Comparison of ENCODE assay signal across 10 mouse cellular contexts in the genomic region with DNA sequence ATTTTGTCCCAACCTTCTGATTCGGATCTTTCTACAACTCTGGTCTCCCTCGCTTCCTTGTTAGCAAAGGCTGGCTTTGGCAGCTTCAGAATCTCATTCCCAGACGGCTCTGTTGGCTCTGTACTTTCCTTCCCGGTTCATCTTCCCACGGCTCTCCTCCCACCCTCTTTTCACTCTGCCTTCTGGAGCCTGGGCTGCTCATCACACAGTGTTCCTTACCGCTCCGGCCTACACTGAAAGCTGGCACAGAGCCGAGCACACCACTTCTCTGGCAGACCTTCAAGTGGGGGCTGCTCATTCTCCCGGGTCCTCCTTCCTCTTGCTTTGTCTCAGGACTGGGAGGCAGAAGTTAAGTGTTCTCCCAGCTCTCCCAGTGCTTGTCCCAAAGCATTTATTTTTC. TPM values are rescaled to one million over a fixed set of nuclear protein-coding genes. Genes with fewer than 3 reads are reported as not detected.
A peak's percentile ranks its signal among the peaks of the same experiment; 100 is the strongest.
DNase-seq lines count a peak whose midpoint lies in the region; ATAC-seq lines count a peak whose summit lies in the region.
"Had no signal": no experiment of that assay in that cellular context is flagged by ENCODE, and none has a peak within 500 bp of the region (broad histone marks: within the 10 kb centered on the region; RNA-seq: fewer than 3 reads in every experiment).

No protein-coding gene starts in this region.

- H3K27ac ChIP-seq in liver, embryonic 12.5 days: no peak overlapping the region

- no peak for DNase-seq in liver
- peak; percentile 38 to 63 for DNase-seq in cerebellum, postnatal 10 days
- peak; percentile 9 for DNase-seq in heart, adult 8-10 months (ENCODE audit: low spot score)
- DNase-seq in layer of hippocampus, postnatal 25 days (ENCODE audit: extremely low spot score in 1 of 2, low spot score in 1 of 2): peak; percentile 51 to 61
- DNase-seq in right cerebral cortex, adult 2 months (ENCODE audit: low spot score in 2 of 2): peak; percentile 84 to 89
- DNase-seq in retina, embryonic 14.5 days (ENCODE audit: low spot score): no peak
- no peak for DNase-seq in thymus, postnatal 10 days (ENCODE audit: low spot score in 2 of 2)

- no peaks in the 10 kb centered on the region for H3K9me3 ChIP-seq in liver, embryonic 12.5 days (replicated peaks)

- no peaks in the 10 kb centered on the region for H3K27me3 ChIP-seq in liver, embryonic 12.5 days (replicated peaks)

- peaks cover 35% of the 10 kb centered on the region for H3K36me3 ChIP-seq in liver, embryonic 12.5 days

- peak overlapping the region; percentile 82; the same call in 1 of the 2 replicates for H3K4me2 ChIP-seq in liver, embryonic 12.5 days

- no peak overlapping the region for H3K9ac ChIP-seq in liver, embryonic 12.5 days

- no peak for ATAC-seq in liver, embryonic 12.5 days

- H3K4me3 ChIP-seq in liver, embryonic 12.5 days: no peak overlapping the region

- 84% methylated on average over 9 of the region's 9 CpGs for WGBS in liver, embryonic 12.5 days (ENCODE audit: insufficient replicate concordance)

- H3K4me1 ChIP-seq in liver, embryonic 12.5 days: peaks cover 31% of the 10 kb centered on the region

RNA-seq across cellular contexts. Expression of a gene that starts 1.6 kb away (rescaled TPM):
- polyA plus RNA-seq in liver, embryonic 12.5 days (2016; fragmentation: Nextera tagmentation; extraction: Ambion mirVana): 4.3 and 4.6 TPM in 2 replicates
- 1 to 10 TPM; 5.9 to 6.3 (median 6.1) TPM for total RNA-seq in heart, adult 8-10 months (2022)
- total RNA-seq in layer of hippocampus, postnatal 25 days (2021): 10 to 100 TPM; 23.1 to 28.3 TPM

RNA-seq across cellular contexts. Expression of a gene that starts 1.7 kb away (rescaled TPM):
- polyA plus RNA-seq in liver, embryonic 12.5 days (2016; fragmentation: Nextera tagmentation; extraction: Ambion mirVana): 65.8 and 67.3 TPM in 2 replicates
- total RNA-seq in heart, adult 8-10 months (2022): 10 to 100 TPM; 48.8 to 56.4 (median 55.6) TPM
- total RNA-seq in layer of hippocampus, postnatal 25 days (2021): 10 to 100 TPM; 31.4 to 33.8 TPM

RNA-seq across cellular contexts. Expression of a gene that starts 16.2 kb away (rescaled TPM):
- 0.21 and 0.37 TPM in 2 replicates for polyA plus RNA-seq in liver, embryonic 12.5 days (2016; fragmentation: Nextera tagmentation; extraction: Ambion mirVana)
- total RNA-seq in heart, adult 8-10 months (2022): under 1 TPM in 1 of 4 experiments, not detected in 3; 0.35 TPM
- total RNA-seq in layer of hippocampus, postnatal 25 days (2021): under 1 TPM in 1 of 2 experiments, not detected in 1; 0.19 TPM
- total RNA-seq: MEL had no signal

RNA-seq across cellular contexts. Expression of a gene that starts 26.8 kb away (rescaled TPM):
- 54.0 and 57.6 TPM in 2 replicates for polyA plus RNA-seq in liver, embryonic 12.5 days (2016; fragmentation: Nextera tagmentation; extraction: Ambion mirVana)
- 10 to 100 TPM in 3 of 4 experiments, 1 to 10 TPM in 1; 10.0 to 19.0 (median 17.1) TPM for total RNA-seq in heart, adult 8-10 months (2022)
- 1 to 10 TPM; 1.3 to 1.9 TPM for total RNA-seq in layer of hippocampus, postnatal 25 days (2021)
- total RNA-seq: MEL had no signal

RNA-seq across cellular contexts. Expression of a gene that starts 48.9 kb away (rescaled TPM):
- polyA plus RNA-seq in liver, embryonic 12.5 days (2016; fragmentation: Nextera tagmentation; extraction: Ambion mirVana): 0.18 and 0.37 TPM in 2 replicates
- not detected for total RNA-seq in heart, adult 8-10 months (2022)
- total RNA-seq in layer of hippocampus, postnatal 25 days (2021): under 1 TPM; 0.20 to 0.52 TPM
- total RNA-seq: gastrocnemius, postnatal 36 days; MEL had no signal

Comparison
In these comparisons a context has a peak if more than half of its experiments do, and no peak if none do; other contexts are left out.
1. DNase-seq: peak in cerebellum, postnatal 10 days (2 of 2), heart, adult 8-10 months (single experiment), layer of hippocampus, postnatal 25 days (2 of 2) and right cerebral cortex, adult 2 months (2 of 2); none in liver (single experiment), retina, embryonic 14.5 days (single experiment) and thymus, postnatal 10 days (0 of 2).